Mouse (Mus musculus) CH12.LX (cell line): ENCODE measurements around the gene Fkbp1b.

Experiments
- CTCF ChIP-seq, 2 experiments: IDR thresholded peaks in 1 of 2; conservative IDR thresholded peaks in 1 of 2; 2 replicates each; pipeline ENCODE4 v1.5.1; 2011 to 2012; ENCODE audit warnings: low read depth in 2 of 2, low read length in 2 of 2, improper control_type of control experiment in 1 of 2, inconsistent platforms in 1 of 2, mild to moderate bottlenecking in 1 of 2, moderate library complexity in 1 of 2
- HCFC1 ChIP-seq: IDR thresholded peaks from 2 replicates; pipeline ENCODE4 v1.6.1; 2012; ENCODE audit warnings: low read depth, mild to moderate bottlenecking, inconsistent platforms, low read length, improper control_type of control experiment
- MAX ChIP-seq: IDR thresholded peaks from 2 replicates; pipeline ENCODE4 v1.6.1; 2011; ENCODE audit warnings: low read length, improper control_type of control experiment
- PAX5 ChIP-seq: IDR thresholded peaks from 2 replicates; pipeline ENCODE4 v1.6.1; 2012; ENCODE audit warnings: low read length, inconsistent platforms, mixed read lengths
- USF1 ChIP-seq: IDR thresholded peaks from 2 replicates; pipeline ENCODE4 v1.6.1; 2014; ENCODE audit warnings: low read depth, mild to moderate bottlenecking, inconsistent platforms, low read length, improper control_type of control experiment

GRCm38 (mm10) chr12:4879048-4879447, 37.7 kb upstream of the Fkbp1b start:
- TF ChIP-seq CTCF (conservative IDR thresholded peaks at IDR 0.05 in 1 of 2, IDR thresholded peaks at IDR 0.05 in 1 of 2; ENCODE audit: low read depth in 2 of 2, low read length in 2 of 2) (peak; percentile 6 to 33; a peak in 2 of 4 replicates), PAX5 (no peak), HCFC1 (no peak), MAX (no peak), USF1 (no peak)
